9 mouse cellular contexts compared by ENCODE assay signal in the genomic region with DNA sequence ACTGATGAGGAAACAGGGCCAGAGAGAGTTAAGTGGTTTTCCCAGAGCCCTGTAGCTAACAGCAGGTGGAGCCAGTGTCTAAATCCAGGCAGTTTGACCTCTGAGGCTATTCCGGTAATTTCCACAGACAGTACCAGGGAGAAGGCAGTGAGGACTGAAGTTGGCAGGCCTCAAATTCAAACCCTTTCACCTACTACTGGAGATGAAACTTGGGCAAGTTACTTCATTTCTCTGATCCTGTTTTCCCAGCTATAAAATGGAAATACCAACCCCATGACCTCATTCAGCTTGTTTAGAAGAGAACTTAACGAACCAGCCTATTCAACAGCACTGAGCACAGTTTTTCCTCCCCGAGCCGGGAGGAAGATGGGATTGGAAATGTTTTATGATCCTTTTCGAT. TPM values are rescaled to one million over a fixed set of nuclear protein-coding genes. Genes with fewer than 3 reads are reported as not detected.
A peak's percentile ranks its signal among the peaks of the same experiment; 100 is the strongest.
DNase-seq lines count a peak whose midpoint lies in the region; ATAC-seq and TF ChIP-seq lines count a peak whose summit lies in the region.
"Had no signal": no experiment of that assay in that cellular context is flagged by ENCODE, and none has a peak within 500 bp of the region (broad histone marks: within the 10 kb centered on the region; RNA-seq: fewer than 3 reads in every experiment).

No protein-coding gene starts in this region.

- TF ChIP-seq CTCF in CH12.LX (conservative IDR thresholded peaks at IDR 0.05 in 1 of 2, IDR thresholded peaks at IDR 0.05 in 1 of 2; ENCODE audit: low read depth in 2 of 2, low read length in 2 of 2): peak in 1 of 2 experiments; percentile 83; a peak in 2 of 4 replicates

- H3K79me2 ChIP-seq in CH12.LX (replicated peaks; ENCODE audit: control insufficient read depth, extremely low read depth, insufficient read depth, poor library complexity, severe bottlenecking): no peaks in the 10 kb centered on the region

- H3K4me2 ChIP-seq in CH12.LX (ENCODE audit: insufficient read depth, low read depth, poor library complexity, severe bottlenecking): no peak overlapping the region
- H3K4me2 ChIP-seq in forebrain, embryonic 12.5 days: 0 out of 2 replicates have a peak overlapping the region, but pooled peaks have one; percentile 45
- H3K4me2 ChIP-seq in stomach, embryonic 16.5 days (ENCODE audit: low read depth, low read length): peak overlapping the region; percentile 50

- H3K36me3 ChIP-seq in CH12.LX (replicated peaks in 1 of 2; ENCODE audit: control insufficient read depth in 1 of 2, insufficient read depth in 1 of 2, low read length in 1 of 2): peaks cover 0 to 41% of the 10 kb centered on the region in 2 experiments
- H3K36me3 ChIP-seq in forebrain, embryonic 12.5 days (replicated peaks): no peaks in the 10 kb centered on the region
- H3K36me3 ChIP-seq in stomach, embryonic 16.5 days (ENCODE audit: control insufficient read depth, insufficient read depth, low read length): no peaks in the 10 kb centered on the region

- H3K4me1 ChIP-seq in CH12.LX (ENCODE audit: control insufficient read depth in 1 of 2, insufficient read depth in 2 of 2): peaks cover 0 to 35% of the 10 kb centered on the region in 2 experiments; a peak in 2 of 4 replicates
- peaks cover 28% of the 10 kb centered on the region for H3K4me1 ChIP-seq in forebrain, embryonic 12.5 days
- peaks cover 9% of the 10 kb centered on the region; the same call in 1 of the 2 replicates for H3K4me1 ChIP-seq in stomach, embryonic 16.5 days (ENCODE audit: control insufficient read depth, insufficient read depth, low read length)

- no peaks in the 10 kb centered on the region for H3K9me3 ChIP-seq in CH12.LX (replicated peaks; ENCODE audit: low read length)
- H3K9me3 ChIP-seq in forebrain, embryonic 12.5 days: no peaks in the 10 kb centered on the region
- no peaks in the 10 kb centered on the region for H3K9me3 ChIP-seq in stomach, embryonic 16.5 days (replicated peaks; ENCODE audit: control insufficient read depth, low read length)

- no peak overlapping the region for H3K9ac ChIP-seq in CH12.LX (ENCODE audit: insufficient read depth, low read depth)
- no peak overlapping the region for H3K9ac ChIP-seq in forebrain, embryonic 12.5 days
- peak overlapping the region; percentile 34; the same call in 1 of the 2 replicates for H3K9ac ChIP-seq in stomach, embryonic 16.5 days (ENCODE audit: low read length)

- ATAC-seq in forebrain, embryonic 12.5 days (ENCODE audit: low FRiP score): peak; percentile 39; the same call in 1 of the 2 replicates
- peak; percentile 45; the same call in 1 of the 2 replicates for ATAC-seq in stomach, embryonic 16.5 days (ENCODE audit: insufficient read depth, low FRiP score)

- intact Hi-C loops in heart, postnatal 10 days (cut with DNase I): loop anchor here (1.0 to 10.0 kb wide), 5 partner anchors 42 to 344 kb away; no protein-coding TSS in a partner anchor

- H3K27me3 ChIP-seq in CH12.LX (replicated peaks): no peaks in the 10 kb centered on the region
- H3K27me3 ChIP-seq in forebrain, embryonic 12.5 days: no peaks in the 10 kb centered on the region
- no peaks in the 10 kb centered on the region for H3K27me3 ChIP-seq in stomach, embryonic 16.5 days (ENCODE audit: control insufficient read depth, insufficient read depth, low read length)

- TF ChIP-seq RAD21 in CH12.LX (IDR thresholded peaks at IDR 0.05; ENCODE audit: low read depth, low read length): peak; percentile 81

- no peak for TF ChIP-seq POLR2A in CH12.LX (IDR thresholded peaks at IDR 0.05; ENCODE audit: low read depth, low read length)

- dilution Hi-C loops in CH12.LX (cut with MboI; ENCODE audit: extremely low pct_ligation_motif_present, extremely low pct_unique_long_range_greater_than_20kb, low sequenced_read_pairs): no loop called here

- no peak overlapping the region for H3K27ac ChIP-seq in CH12.LX (ENCODE audit: insufficient read depth, low read depth)
- peak overlapping the region; percentile 88 for H3K27ac ChIP-seq in forebrain, embryonic 12.5 days
- H3K27ac ChIP-seq in stomach, embryonic 16.5 days (ENCODE audit: low read length): peak overlapping the region; percentile 86

- no peak overlapping the region for H3K4me3 ChIP-seq in CH12.LX (replicated peaks in 1 of 3; ENCODE audit: low read depth in 2 of 3, low read length in 2 of 3, poor library complexity in 1 of 3)
- no peak overlapping the region for H3K4me3 ChIP-seq in forebrain, embryonic 12.5 days (replicated peaks)
- H3K4me3 ChIP-seq in stomach, embryonic 16.5 days (replicated peaks; ENCODE audit: low read length): no peak overlapping the region

- in situ Hi-C loops in CH12.LX (cut with MboI; ENCODE audit: low pct_ligation_motif_present, low pct_unique_long_range_greater_than_20kb, low sequenced_read_pairs): loop anchor here (5.0 to 25.0 kb wide), 2 partner anchors 107 to 342 kb away; partner anchors contain the start of gene Wwtr1

- peak; percentile 26 for DNase-seq in CH12.LX (ENCODE audit: extremely low read depth)
- peak; percentile 50 for DNase-seq in adrenal gland, adult 8-10 months
- DNase-seq in heart, postnatal 10 days: peak; percentile 79 to 80
- peak; percentile 70 to 77 for DNase-seq in kidney, postnatal 25 days
- DNase-seq in mesoderm, embryonic 11.5 days (ENCODE audit: low read depth, low spot score): peak; percentile 53
- no peak for DNase-seq in thymus, postnatal 36 days

- TF ChIP-seq EP300 in CH12.LX (IDR thresholded peaks at IDR 0.05; ENCODE audit: low read length): no peak

- 6% methylated on average over 5 of the region's 5 CpGs for WGBS in forebrain, embryonic 12.5 days
- WGBS in stomach, embryonic 16.5 days: 13% methylated on average over 5 of the region's 5 CpGs

TF ChIP-seq in CH12.LX, 34 proteins besides CTCF, POLR2A, EP300 and RAD21:
- TF ChIP-seq IRF4 (IDR thresholded peaks at IDR 0.05; ENCODE audit: low read depth, low read length): no peak
- no peak for TF ChIP-seq UBTF (IDR thresholded peaks at IDR 0.05; ENCODE audit: low read depth, low read length)
- TF ChIP-seq PAX5 (IDR thresholded peaks at IDR 0.05; ENCODE audit: low read length): no peak
- TF ChIP-seq MAX (IDR thresholded peaks at IDR 0.05; ENCODE audit: low read length): no peak
- peak; percentile 68 for TF ChIP-seq ZC3H11A (IDR thresholded peaks at IDR 0.05; ENCODE audit: low read depth, low read length)
- TF ChIP-seq KAT2A (IDR thresholded peaks at IDR 0.05; ENCODE audit: insufficient replicate concordance, low read length): no peak
- TF ChIP-seq USF1 (IDR thresholded peaks at IDR 0.05; ENCODE audit: low read depth, low read length): no peak
- TF ChIP-seq SMC3 (IDR thresholded peaks at IDR 0.05; ENCODE audit: low read depth, low read length): peak; percentile 90

RNA-seq across cellular contexts. Expression of gene Tm4sf4, which starts 45.2 kb away (rescaled TPM):
- total RNA-seq in CH12.LX (2012; rRNA removed): not detected in 2 replicates
- total RNA-seq in CH12.LX (2014; rRNA removed): not detected in 2 replicates
- not detected in 2 replicates for polyA plus RNA-seq in CH12.LX (2012; ENCODE audit: insufficient read length, low read depth)
- total RNA-seq in adrenal gland, adult 8-10 months (2022): 1 to 10 TPM in 3 of 4 experiments, under 1 TPM in 1; 0.77 to 5.3 (median 1.5) TPM
- polyA plus RNA-seq in forebrain, embryonic 12.5 days (2016; fragmentation: Nextera tagmentation; extraction: Ambion mirVana): not detected in 2 replicates
- total RNA-seq in heart, postnatal 10 days (2021): not detected
- 17.8 and 20.0 TPM in 2 replicates for polyA plus RNA-seq in stomach, embryonic 16.5 days (2015; fragmentation: Nextera tagmentation; extraction: Ambion mirVana)
- total RNA-seq: neutrophil, adult 5-6 weeks had no signal

Comparison
In these comparisons a context has a peak if more than half of its experiments do, and no peak if none do; other contexts are left out.
1. DNase-seq: peak in CH12.LX (single experiment), adrenal gland, adult 8-10 months (single experiment), heart, postnatal 10 days (2 of 2), kidney, postnatal 25 days (2 of 2) and mesoderm, embryonic 11.5 days (single experiment); none in thymus, postnatal 36 days (0 of 2).